Mouse (Mus musculus): ENCODE measurements around the gene Eef1akmt1.

DNA sequence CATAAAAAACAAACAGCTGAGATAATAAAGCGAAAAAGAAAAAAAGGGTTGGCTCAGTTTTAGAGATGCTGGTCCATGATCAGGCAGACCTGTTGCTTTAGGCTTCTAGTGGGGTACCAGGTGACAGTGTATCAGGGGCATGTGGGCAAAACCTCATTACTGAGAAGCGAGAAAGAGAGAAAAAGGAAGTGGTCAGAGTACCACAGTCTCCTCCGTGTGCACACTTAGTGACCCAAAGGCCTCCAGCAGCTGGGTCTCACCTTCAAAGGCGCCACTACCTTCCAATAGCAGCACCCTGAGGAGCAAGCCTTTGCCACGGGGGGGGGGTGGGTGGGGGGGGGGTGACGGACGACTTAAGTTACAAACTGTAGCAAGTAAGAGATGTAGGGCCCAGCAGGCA is 44.3 kb downstream of the Eef1akmt1 start:
- TF ChIP-seq TAL1 (IDR thresholded peaks at IDR 0.05; ENCODE audit: low read length), result no peak
- no peak for TF ChIP-seq GATA1 (IDR thresholded peaks at IDR 0.05; ENCODE audit: low read length)
